Mouse (Mus musculus) G1E (cell line): ENCODE measurements around the gene Trip4.

Experiments
- CTCF ChIP-seq: IDR thresholded peaks from 2 replicates; pipeline ENCODE4 v1.5.1; 2012; ENCODE audit warnings: low read depth, low read length, inconsistent platforms, mixed read lengths
- GATA1 ChIP-seq: IDR thresholded peaks from 2 replicates; pipeline ENCODE4 v1.6.1; 2012; ENCODE audit warnings: borderline replicate concordance, low read length, inconsistent platforms, mixed read lengths
- TAL1 ChIP-seq: conservative IDR thresholded peaks from 2 replicates; pipeline ENCODE4 v1.6.1; 2012; ENCODE audit warnings: low read depth, low read length, inconsistent platforms, mixed read lengths

DNA sequence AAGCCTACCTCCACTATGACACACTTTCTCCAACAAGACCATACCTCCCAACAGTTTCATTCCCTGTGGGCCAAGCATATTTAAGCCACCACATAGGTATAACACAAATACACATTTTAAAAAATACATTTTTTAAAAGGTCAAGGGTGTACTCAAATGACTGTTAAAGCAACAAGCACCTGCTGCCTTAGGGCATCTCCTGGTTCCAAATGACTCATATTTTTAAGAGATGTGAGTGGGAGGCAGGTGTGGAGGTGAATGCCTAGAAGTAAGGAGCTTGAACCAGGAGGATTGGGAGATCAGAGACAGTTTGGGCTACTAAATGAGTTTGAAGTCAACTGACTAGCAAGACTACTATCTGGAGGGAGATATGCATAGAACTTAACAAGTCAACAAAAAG is 21.2 kb upstream of the Trip4 start:
- TF ChIP-seq CTCF (no peak), GATA1 (no peak), TAL1 (no peak)
